In the genomic region with DNA sequence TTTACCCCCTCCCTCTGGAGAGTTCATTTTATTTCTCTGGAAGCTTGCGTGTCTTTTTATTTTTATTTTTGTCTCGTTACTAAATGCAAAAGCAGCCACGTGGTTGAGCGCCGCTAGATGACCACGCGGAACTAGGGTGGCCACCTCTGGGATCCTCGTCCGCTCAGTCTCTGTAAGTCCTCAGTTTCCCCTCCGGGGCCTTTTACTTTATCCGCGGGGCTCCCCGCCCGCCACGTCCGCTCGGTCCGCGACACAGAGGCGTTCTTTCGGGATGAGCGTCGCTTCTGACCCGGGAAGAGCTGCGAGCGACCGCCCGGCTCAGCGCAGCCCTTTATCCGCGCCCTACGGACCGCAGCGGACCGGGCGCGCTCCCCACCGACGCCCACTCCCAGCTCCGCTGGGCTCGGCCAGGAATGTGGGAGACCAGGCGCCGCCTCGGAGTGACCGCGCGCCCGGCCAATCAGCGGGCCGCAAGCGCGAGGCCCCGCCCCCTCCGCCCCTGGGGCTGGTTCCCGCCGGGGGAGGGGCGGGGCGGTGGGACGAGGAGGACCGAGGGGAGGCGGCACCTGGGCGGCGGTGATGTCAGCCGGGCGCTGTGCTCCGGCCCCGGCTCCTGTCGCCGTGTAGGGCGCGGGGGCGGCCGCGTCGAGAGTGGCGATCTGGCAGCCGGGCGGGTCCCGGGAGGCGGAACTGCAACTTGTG, we compare ENCODE assay signal across 8 mouse cellular contexts. TPM values are rescaled to one million over a fixed set of nuclear protein-coding genes. Genes with fewer than 3 reads are reported as not detected.
DNase-seq lines count a peak whose midpoint lies in the region; ATAC-seq and TF ChIP-seq lines count a peak whose summit lies in the region.

TSS of gene Ppfibp1 (plus strand) at position 530 of the 702 bp plus-strand sequence.

- H3K4me1 ChIP-seq in CH12.LX (ENCODE audit: control insufficient read depth in 1 of 2, insufficient read depth in 2 of 2): peaks cover 4 to 39% of the 10 kb centered on the region in 2 experiments; a peak in 3 of 4 replicates
- H3K4me1 ChIP-seq in forebrain, embryonic 10.5 days: peaks cover 66% of the 10 kb centered on the region
- peaks cover 9 to 46% of the 10 kb centered on the region in 2 experiments for H3K4me1 ChIP-seq in heart, embryonic 14.5 days (ENCODE audit: control insufficient read depth in 2 of 2, insufficient read depth in 2 of 2, low read length in 2 of 2)
- H3K4me1 ChIP-seq in liver, embryonic 12.5 days: peaks cover 32% of the 10 kb centered on the region

- no peak for TF ChIP-seq RAD21 in CH12.LX (IDR thresholded peaks at IDR 0.05; ENCODE audit: low read depth, low read length)

- no peaks in the 10 kb centered on the region; the same call in 1 of the 2 replicates for H3K79me2 ChIP-seq in CH12.LX (replicated peaks; ENCODE audit: control insufficient read depth, extremely low read depth, insufficient read depth, poor library complexity, severe bottlenecking)

- TF ChIP-seq POLR2A in CH12.LX (IDR thresholded peaks at IDR 0.05; ENCODE audit: low read depth, low read length): peak; percentile 77

- peak within 1 kb of the TSS; percentile 95 for H3K9ac ChIP-seq in CH12.LX (ENCODE audit: insufficient read depth, low read depth)
- peak within 1 kb of the TSS; percentile 97 for H3K9ac ChIP-seq in heart, embryonic 14.5 days (ENCODE audit: low read length)
- peak within 1 kb of the TSS; percentile 85 for H3K9ac ChIP-seq in liver, embryonic 12.5 days

- peak; percentile 86 for DNase-seq in CH12.LX (ENCODE audit: extremely low read depth)
- peak; percentile 79 for DNase-seq in c-Kit-positive CD71-negative TER-119-negative erythroid progenitor cells, embryonic 14.5 days (ENCODE audit: low read depth)
- DNase-seq in forebrain, embryonic 10.5 days (ENCODE audit: extremely low spot score, low spot score): peak; percentile 87
- DNase-seq in kidney, postnatal 14 days: peak; percentile 98
- peak; percentile 89 for DNase-seq in naive thymus-derived CD4-positive, alpha-beta T cell, adult 2 months (ENCODE audit: low read depth)
- peak; percentile 90 for DNase-seq in splenic B cell, adult 2 months (ENCODE audit: low read depth, low spot score)

- H3K27me3 ChIP-seq in CH12.LX (replicated peaks): no peaks in the 10 kb centered on the region
- H3K27me3 ChIP-seq in forebrain, embryonic 10.5 days (ENCODE audit: poor library complexity, severe bottlenecking): no peaks in the 10 kb centered on the region
- no peaks in the 10 kb centered on the region for H3K27me3 ChIP-seq in heart, embryonic 14.5 days (ENCODE audit: control insufficient read depth, insufficient read depth, low read length)
- peaks cover 7% of the 10 kb centered on the region; the same call in 1 of the 2 replicates for H3K27me3 ChIP-seq in liver, embryonic 12.5 days (replicated peaks)
- H3K27me3 ChIP-seq in splenic B cell, adult 2 months (ENCODE audit: control insufficient read depth, insufficient read depth, low read length, poor library complexity, severe bottlenecking): no peaks in the 10 kb centered on the region

- H3K4me3 ChIP-seq in CH12.LX (replicated peaks in 1 of 3; ENCODE audit: low read depth in 2 of 3, low read length in 2 of 3, poor library complexity in 1 of 3): peak within 1 kb of the TSS; percentile 79 to 84 (median 83)
- H3K4me3 ChIP-seq in forebrain, embryonic 10.5 days: peak within 1 kb of the TSS; percentile 83
- H3K4me3 ChIP-seq in heart, embryonic 14.5 days (ENCODE audit: control insufficient read depth in 1 of 2, insufficient read depth in 1 of 2, low read depth in 1 of 2, low read length in 2 of 2): peak within 1 kb of the TSS; percentile 91 to 95
- peak within 1 kb of the TSS; percentile 79 for H3K4me3 ChIP-seq in liver, embryonic 12.5 days

- peak; percentile 91 for ATAC-seq in heart, embryonic 14.5 days (ENCODE audit: insufficient number of reproducible peaks, insufficient read depth, low FRiP score, low read depth)
- peak; percentile 98 for ATAC-seq in liver, embryonic 12.5 days

- WGBS in forebrain, embryonic 10.5 days: under 1% methylated on average over 77 of the region's 80 CpGs
- WGBS in heart, embryonic 14.5 days: under 1% methylated on average over 75 of the region's 80 CpGs
- 3% methylated on average over 78 of the region's 80 CpGs for WGBS in liver, embryonic 12.5 days (ENCODE audit: insufficient replicate concordance)

- TF ChIP-seq EP300 in CH12.LX (IDR thresholded peaks at IDR 0.05; ENCODE audit: low read length): no peak

- no peaks in the 10 kb centered on the region for H3K9me3 ChIP-seq in CH12.LX (replicated peaks; ENCODE audit: low read length)
- H3K9me3 ChIP-seq in forebrain, embryonic 10.5 days: no peaks in the 10 kb centered on the region
- H3K9me3 ChIP-seq in heart, embryonic 14.5 days (ENCODE audit: control insufficient read depth, low read length): no peaks in the 10 kb centered on the region
- no peaks in the 10 kb centered on the region for H3K9me3 ChIP-seq in liver, embryonic 12.5 days (replicated peaks)

- in situ Hi-C loops in CH12.LX (cut with MboI; ENCODE audit: low pct_ligation_motif_present, low pct_unique_long_range_greater_than_20kb, low sequenced_read_pairs): no loop called here

- H3K4me2 ChIP-seq in CH12.LX (ENCODE audit: insufficient read depth, low read depth, poor library complexity, severe bottlenecking): peak within 1 kb of the TSS; percentile 67
- peak within 1 kb of the TSS; percentile 79 for H3K4me2 ChIP-seq in heart, embryonic 14.5 days (ENCODE audit: low read length)
- peak within 1 kb of the TSS; percentile 96 for H3K4me2 ChIP-seq in liver, embryonic 12.5 days

- H3K27ac ChIP-seq in CH12.LX (ENCODE audit: insufficient read depth, low read depth): no peak within 1 kb of the TSS
- H3K27ac ChIP-seq in forebrain, embryonic 10.5 days: peak within 1 kb of the TSS; percentile 92
- H3K27ac ChIP-seq in heart, embryonic 14.5 days (replicated peaks in 1 of 2; ENCODE audit: control insufficient read depth in 1 of 2, insufficient read depth in 1 of 2, low read depth in 2 of 2, low read length in 2 of 2): peak within 1 kb of the TSS; percentile 77 to 86
- peak within 1 kb of the TSS; percentile 70 for H3K27ac ChIP-seq in liver, embryonic 12.5 days

- TF ChIP-seq CTCF in CH12.LX (conservative IDR thresholded peaks at IDR 0.05 in 1 of 2, IDR thresholded peaks at IDR 0.05 in 1 of 2; ENCODE audit: low read depth in 2 of 2, low read length in 2 of 2): no peak

- H3K36me3 ChIP-seq in CH12.LX (replicated peaks in 1 of 2; ENCODE audit: control insufficient read depth in 1 of 2, insufficient read depth in 1 of 2, low read length in 1 of 2): no peaks in the 10 kb centered on the region
- no peaks in the 10 kb centered on the region for H3K36me3 ChIP-seq in forebrain, embryonic 10.5 days (replicated peaks)
- peaks cover 5% of the 10 kb centered on the region; the same call in 1 of the 2 replicates for H3K36me3 ChIP-seq in heart, embryonic 14.5 days (ENCODE audit: control insufficient read depth, insufficient read depth, low read length)
- no peaks in the 10 kb centered on the region for H3K36me3 ChIP-seq in liver, embryonic 12.5 days
- H3K36me3 ChIP-seq in splenic B cell, adult 2 months (ENCODE audit: control insufficient read depth, insufficient read depth, low read length, poor library complexity, severe bottlenecking): no peaks in the 10 kb centered on the region

- dilution Hi-C loops in CH12.LX (cut with MboI; ENCODE audit: extremely low pct_ligation_motif_present, extremely low pct_unique_long_range_greater_than_20kb, low sequenced_read_pairs): no loop called here

TF ChIP-seq in CH12.LX, 34 proteins besides CTCF, POLR2A, EP300 and RAD21:
- TF ChIP-seq MAFK (IDR thresholded peaks at IDR 0.05; ENCODE audit: insufficient replicate concordance, low read length) (no peak), ZC3H11A (IDR thresholded peaks at IDR 0.05; ENCODE audit: low read depth, low read length) (no peak), SIN3A (IDR thresholded peaks at IDR 0.05; ENCODE audit: low read length) (peak; percentile 43; the same call in 1 of the 2 replicates), UBTF (IDR thresholded peaks at IDR 0.05; ENCODE audit: low read depth, low read length) (peak; percentile 80), IRF4 (IDR thresholded peaks at IDR 0.05; ENCODE audit: low read depth, low read length) (no peak), NELFE (IDR thresholded peaks at IDR 0.05; ENCODE audit: low read depth, low read length) (peak; percentile 56), MYC (IDR thresholded peaks at IDR 0.05; ENCODE audit: low read depth, low read length) (peak; percentile 62; the same call in 1 of the 2 replicates), MAX (IDR thresholded peaks at IDR 0.05; ENCODE audit: low read length) (peak; percentile 55; the same call in 1 of the 2 replicates), RCOR1 (conservative IDR thresholded peaks at IDR 0.05; ENCODE audit: low read depth, low read length) (0 out of 2 replicates have a peak, but pooled peaks have one; percentile 28), CHD1 (IDR thresholded peaks at IDR 0.05; ENCODE audit: low read depth, low read length) (0 out of 2 replicates have a peak, but pooled peaks have one; percentile 75), TCF12 (IDR thresholded peaks at IDR 0.05; ENCODE audit: low read depth, low read length) (0 out of 2 replicates have a peak, but pooled peaks have one; percentile 40), MXI1 (IDR thresholded peaks at IDR 0.05; ENCODE audit: low read depth, low read length) (peak; percentile 69), BHLHE40 (IDR thresholded peaks at IDR 0.05; ENCODE audit: low read depth, low read length) (no peak), CHD2 (IDR thresholded peaks at IDR 0.05; ENCODE audit: low read length) (peak; percentile 71), ZMIZ1 (IDR thresholded peaks at IDR 0.05; ENCODE audit: low read depth, low read length) (peak; percentile 62; the same call in 1 of the 2 replicates)

RNA-seq across cellular contexts. Expression of gene Ppfibp1, which starts in this region (rescaled TPM):
- total RNA-seq in CH12.LX (2012; rRNA removed) (20.9 and 23.4 TPM in 2 replicates), CH12.LX (2014; rRNA removed) (28.2 and 31.4 TPM in 2 replicates)
- polyA plus RNA-seq in CH12.LX (2012; ENCODE audit: insufficient read length, low read depth): 28.2 and 33.1 TPM in 2 replicates
- polyA plus RNA-seq in forebrain, embryonic 10.5 days (2016; fragmentation: Nextera tagmentation; extraction: Ambion mirVana): 30.0 and 32.5 TPM in 2 replicates
- 50.6 and 62.7 TPM in 2 replicates for polyA plus RNA-seq in heart, embryonic 14.5 days (2014; fragmentation: Nextera tagmentation; extraction: Ambion mirVana)
- polyA plus RNA-seq in liver, embryonic 12.5 days (2016; fragmentation: Nextera tagmentation; extraction: Ambion mirVana): 16.5 and 17.5 TPM in 2 replicates
